Mouse (Mus musculus) spleen, postnatal 10 days (tissue): Measurements from ENCODE around the gene Tspan8.
A peak's percentile ranks its signal among the peaks of the same experiment; 100 is the strongest.
"Not testable (repeated sequence)": the region's sequence is repeated elsewhere in the genome, so short reads cannot be mapped to it uniquely, and the experiment has no call there.

Experiments
- DNase-seq, 2 experiments: peaks; one replicate each; pipeline ENCODE4 v3.0.0; 2021 to 2022; ENCODE audit warnings: low spot score in 2 of 2

Gene Tspan8

DNA sequence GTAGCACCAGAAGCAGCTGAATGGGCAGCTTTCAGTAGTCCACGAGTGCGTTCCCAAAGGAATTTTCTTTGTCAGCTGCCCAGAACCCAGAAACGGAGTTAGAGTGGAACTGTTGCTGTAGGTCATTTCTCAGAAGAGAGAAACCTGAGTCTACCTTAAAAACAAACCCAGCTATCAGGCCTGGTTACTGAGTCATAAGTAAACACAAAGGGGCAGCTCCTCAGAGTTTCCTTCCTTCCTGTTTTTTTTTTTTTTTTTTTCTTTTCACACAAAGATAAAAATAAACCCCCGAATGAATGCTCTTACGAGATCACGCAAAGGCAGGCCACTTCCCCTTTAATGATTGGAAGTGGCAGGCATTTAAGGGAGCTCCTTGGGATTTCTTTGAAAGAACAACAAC is at the start of gene Tspan8:
Gene Tspan8, plus strand, starts transcription at position 322 of the 400 bp plus-strand sequence.
- DNase-seq, result peak; percentile 19 to 23

DNA sequence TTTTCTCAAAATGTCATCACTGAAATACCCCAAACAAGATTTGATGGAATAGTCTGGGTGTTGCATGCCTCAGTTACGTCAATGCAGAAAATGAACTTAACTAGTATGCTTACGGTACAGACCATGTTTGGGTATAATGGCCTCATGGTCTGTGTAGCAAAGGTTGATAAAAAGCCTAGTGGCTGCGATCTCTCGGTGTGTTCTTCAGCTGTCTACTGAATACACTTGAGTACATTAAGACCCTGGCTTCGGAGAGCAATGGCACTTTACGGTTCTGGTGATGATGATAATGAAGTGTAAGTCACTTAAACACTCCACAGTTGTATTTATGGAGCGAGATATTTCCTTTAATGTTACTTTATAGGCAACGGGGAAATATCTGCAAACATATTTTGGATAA is 46.6 kb upstream of the Tspan8 start:
- DNase-seq, result no peak

- no peak for DNase-seq
These were observed 42.2 kb upstream of the Tspan8 start for GRCm38 (mm10) chr10:115774451-115774850.

DNA sequence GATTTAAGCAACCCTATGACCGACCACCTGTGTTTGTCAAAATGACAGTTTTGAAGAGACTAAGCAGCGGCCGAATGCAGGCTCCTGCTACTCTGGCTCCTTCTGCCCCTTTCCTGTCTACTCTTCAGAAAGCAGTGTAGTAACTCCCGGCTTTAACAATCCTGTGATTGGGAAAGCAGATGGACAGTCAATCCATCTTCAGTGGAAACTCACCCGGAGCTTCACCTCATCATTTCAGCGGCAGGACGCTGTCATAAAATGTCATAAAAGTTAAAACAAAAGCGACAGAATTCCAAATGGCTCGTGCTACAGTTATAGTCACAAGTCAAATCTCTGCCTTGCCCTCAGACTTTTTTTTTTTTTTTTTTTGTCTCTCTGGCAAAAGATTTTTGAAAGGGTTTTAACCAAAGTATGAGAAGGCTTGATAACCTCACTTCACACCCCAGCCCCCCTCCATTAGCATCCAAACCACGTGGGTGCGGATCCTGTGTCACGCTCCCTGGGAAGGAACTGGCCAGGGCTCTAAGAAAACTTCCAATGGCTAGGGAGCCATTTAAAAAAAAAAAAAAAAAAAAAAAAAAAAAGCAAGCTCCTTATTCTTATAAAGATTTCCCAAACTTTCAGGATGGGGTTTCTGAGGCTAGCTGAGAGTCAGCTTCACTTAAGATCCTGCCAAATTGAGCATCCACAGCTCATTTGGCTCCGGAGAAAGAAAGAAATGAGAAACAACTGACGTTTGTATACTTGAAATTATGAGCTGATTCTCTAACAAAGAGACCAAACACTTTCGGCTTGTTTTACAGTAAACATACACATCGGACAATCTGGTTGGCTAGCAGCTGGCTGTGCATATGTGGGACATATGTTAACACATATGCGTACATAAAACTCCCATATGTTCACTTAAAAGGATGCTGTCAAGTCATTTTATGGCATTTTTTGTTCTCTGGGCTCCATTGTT is 40.4 kb upstream of the Tspan8 start:
- no peak for DNase-seq

DNA sequence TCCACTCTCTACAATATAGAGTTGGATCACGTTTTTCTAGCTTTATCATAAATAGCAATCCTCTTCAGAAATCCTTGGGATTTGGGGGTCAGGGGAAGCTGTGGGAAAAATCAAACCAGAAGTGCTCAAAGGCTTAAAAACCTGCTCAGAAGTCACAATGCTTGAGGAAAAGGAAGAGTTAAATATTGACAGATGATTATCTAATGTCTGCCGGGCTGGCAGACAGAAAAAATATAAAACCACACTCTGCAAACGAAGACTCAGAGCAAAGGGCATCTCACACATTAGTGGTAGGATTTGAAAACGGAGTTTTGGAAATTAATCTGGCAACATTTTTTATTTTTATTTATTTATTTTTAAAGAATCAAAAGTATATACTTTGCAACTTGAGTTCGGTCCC is 39.3 kb upstream of the Tspan8 start:
- no peak for DNase-seq

DNA sequence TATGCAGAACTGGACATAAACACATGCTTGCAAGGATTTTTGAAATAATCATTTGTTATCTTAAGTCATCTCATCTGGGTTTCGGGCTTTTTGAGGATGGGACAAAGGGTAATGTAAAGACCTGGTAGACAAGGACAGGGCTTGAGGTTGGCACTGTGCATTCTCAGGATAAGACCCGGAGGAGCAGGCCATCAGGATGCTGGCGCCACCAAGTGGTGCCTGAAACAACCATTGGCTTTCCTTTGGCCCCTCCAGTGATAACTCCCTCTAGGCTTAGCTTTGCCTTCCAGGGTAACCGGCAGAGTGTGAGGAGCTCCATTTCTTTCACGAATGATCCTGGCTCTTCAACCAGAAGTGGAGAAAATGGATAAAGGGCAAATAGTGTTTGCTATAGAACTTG is 38.0 kb upstream of the Tspan8 start:
- peak in 1 of 2 experiments; percentile 15 for DNase-seq

- DNase-seq, result no peak
These were observed 36.2 kb upstream of the Tspan8 start for GRCm38 (mm10) chr10:115780239-115781016.

GRCm38 (mm10) chr10:115783232-115783631 is 33.4 kb upstream of the Tspan8 start:
- DNase-seq, result no peak

- no peak for DNase-seq
These were observed 25.8 kb upstream of the Tspan8 start for GRCm38 (mm10) chr10:115790788-115791187.

- no peak for DNase-seq
These were observed 20.4 kb upstream of the Tspan8 start for GRCm38 (mm10) chr10:115796072-115796788.

DNA sequence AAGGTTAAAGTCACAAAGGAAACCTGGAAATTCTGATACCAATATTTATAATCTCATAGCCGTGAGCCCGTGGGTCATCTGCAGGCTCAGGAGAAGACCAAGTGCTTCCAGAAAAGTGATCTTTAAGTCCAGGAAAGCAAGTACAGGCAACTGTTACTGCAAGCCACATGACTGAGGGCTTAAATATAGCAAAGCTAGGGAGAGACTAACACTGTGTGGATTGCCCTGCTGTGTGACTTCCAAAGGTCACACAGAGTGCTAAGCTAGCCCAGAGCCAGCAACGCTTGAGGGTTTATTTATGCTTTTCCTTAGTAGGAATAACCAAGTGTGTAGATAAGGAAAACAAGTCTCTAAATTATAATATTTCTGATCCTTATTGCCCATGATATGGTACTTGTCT is 15.2 kb upstream of the Tspan8 start:
- no peak for DNase-seq

GRCm38 (mm10) chr10:115803013-115803412 is 13.6 kb upstream of the Tspan8 start:
- DNase-seq, result not testable (repeated sequence)

DNA sequence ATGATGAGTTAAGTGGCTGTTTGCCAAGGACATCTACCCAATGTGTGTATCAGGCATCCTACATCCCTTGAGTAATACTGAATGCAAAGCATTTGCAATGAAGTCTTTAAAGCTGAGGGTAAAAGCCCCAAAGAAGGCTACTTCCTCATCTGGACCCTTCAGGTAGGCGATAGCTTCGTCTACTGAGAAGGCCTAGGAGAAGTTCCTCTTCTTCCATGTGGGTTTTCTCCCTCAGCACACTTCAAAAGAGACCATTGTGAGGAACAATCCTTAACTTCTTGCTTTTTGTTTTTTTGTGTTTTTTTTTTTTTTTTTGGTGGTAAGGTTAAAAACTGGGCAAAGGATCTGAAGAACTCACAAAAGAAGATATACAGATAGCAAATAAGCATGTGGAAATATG is 12.9 kb upstream of the Tspan8 start:
- DNase-seq, result no peak

DNA sequence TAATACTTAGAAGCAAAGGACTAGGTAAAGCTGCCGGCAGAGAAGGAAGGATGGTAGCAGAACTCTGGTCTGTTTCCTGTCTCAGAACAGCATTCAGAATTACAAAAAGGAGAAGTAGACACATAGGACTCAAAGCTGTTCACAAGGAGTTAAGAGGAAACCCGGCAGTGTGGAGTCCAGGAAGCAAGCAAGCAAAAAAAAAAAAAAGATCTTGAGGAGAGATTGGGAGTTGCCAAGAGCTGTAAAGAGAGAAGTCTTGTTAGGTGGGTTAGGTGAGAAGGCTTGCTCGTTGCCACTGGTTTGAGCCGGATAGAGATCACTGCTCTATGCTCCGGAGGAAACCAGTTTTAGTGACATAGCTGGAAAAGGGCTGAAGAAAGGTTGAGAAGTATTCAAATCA is 10.6 kb upstream of the Tspan8 start:
- DNase-seq, result no peak

GRCm38 (mm10) chr10:115809169-115809568 is 7.5 kb upstream of the Tspan8 start:
- no peak for DNase-seq

DNA sequence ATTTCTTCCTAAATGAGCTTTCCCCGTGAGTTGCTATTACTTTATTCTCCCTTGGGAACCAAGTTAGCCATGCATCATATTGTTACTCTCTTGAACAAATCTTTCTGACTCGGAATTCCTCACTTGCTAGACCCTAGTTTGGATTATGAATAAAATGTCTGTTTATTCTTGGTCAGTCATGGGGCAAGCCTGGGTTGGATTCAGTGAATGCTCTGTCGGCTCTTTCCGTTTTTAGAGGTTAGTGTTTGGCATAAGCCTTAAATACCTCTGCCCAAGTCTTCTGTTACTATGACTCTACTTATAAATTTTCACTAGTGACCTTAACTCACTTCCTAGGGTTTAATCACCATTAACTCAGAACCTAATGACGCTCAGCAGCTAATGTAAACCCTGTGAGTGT is 5.1 kb upstream of the Tspan8 start:
- no peak for DNase-seq

- no peak for DNase-seq
These were observed 1.8 kb upstream of the Tspan8 start for GRCm38 (mm10) chr10:115814878-115815277.

- peak; percentile 53 to 80 for DNase-seq
These were observed 558 bp downstream of the Tspan8 start for GRCm38 (mm10) chr10:115817056-115817724.

- no peak for DNase-seq
These were observed 8.7 kb downstream of the Tspan8 start for GRCm38 (mm10) chr10:115825289-115825688.

DNA sequence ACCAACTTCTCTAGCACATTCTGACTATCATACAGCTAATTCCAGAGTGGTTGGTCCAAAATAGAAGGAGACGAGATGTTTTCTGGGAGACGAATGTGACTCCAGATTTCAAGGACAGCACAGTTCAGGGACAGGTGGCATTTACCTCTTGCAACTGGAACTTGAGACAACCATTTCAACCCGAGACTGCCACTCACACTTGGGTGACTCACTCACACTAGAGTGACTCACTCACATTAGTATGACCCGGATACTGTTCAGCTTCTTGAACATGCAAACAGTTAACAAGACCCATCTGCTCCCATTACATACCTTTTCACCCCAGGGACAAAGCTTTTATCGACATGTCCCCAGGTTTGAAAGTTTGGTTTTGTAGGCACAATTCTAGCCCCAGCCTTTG is 12.2 kb downstream of the Tspan8 start:
- no peak for DNase-seq

DNA sequence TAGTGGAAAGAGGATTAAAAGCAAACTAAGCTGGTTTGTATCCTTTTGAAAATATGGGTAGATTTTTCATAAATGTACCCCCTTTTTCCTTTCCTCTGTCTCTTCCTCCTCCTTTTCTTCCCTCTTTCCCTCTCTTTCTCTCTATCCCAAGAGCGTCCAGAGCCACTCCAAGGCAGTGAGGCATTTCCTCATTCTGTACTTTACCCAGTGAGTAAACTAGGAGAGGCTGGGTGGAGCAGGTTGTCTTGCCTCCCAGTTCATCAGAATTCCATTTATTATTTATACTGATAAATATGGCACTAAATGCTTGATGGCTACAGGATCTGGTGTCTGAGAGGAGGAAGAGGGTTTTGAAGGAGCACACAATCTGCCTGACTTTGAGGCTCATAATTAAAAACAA is 13.1 kb downstream of the Tspan8 start:
- no peak for DNase-seq

- DNase-seq, result no peak
These were observed 14.1 kb downstream of the Tspan8 start for GRCm38 (mm10) chr10:115830726-115831125.
